Mouse (Mus musculus): ENCODE results near the gene T.
"Not testable (repeated sequence)": the region's sequence is repeated elsewhere in the genome, so short reads cannot be mapped to it uniquely, and the experiment has no call there.

Gene T

DNA sequence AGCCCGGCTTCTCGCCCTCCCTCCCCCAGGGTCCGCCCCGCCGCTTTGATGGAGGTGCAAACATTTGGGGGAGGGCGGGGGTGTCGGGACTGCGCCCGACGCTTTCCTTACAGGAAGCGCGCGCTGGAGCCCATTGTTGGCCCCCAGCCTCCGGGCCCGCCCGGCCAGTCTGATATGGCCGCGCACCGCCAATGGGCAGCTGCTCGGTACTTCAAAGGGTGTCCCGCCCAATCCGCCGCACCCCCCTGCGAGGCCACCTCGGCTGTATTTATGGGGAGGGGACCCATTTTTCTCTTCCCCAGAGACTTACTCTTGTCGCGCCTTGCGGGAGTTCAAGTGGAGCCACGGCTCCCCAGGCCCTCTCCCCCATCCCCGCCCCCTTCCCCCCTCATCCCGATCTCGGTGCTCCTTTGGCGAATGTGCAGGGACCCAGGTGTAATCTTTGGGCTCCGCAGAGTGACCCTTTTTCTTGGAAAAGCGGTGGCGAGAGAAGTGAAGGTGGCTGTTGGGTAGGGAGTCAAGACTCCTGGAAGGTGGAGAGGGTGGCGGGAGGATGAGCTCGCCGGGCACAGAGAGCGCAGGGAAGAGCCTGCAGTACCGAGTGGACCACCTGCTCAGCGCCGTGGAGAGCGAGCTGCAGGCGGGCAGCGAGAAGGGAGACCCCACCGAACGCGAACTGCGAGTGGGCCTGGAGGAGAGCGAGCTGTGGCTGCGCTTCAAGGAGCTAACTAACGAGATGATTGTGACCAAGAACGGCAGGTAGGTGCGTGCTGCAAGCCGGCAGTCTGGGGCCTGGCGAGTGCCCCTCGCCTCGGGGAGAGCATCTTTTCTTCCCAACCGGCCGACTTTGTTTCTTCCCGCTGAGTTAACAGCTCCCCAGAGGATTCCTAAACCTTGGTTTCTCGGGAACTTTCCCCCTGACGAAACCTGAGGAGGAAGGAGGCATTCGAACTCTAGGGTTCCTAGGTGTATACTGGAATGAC, at the start of gene T:
T (plus strand) TSS at position 446 of the 983 bp plus-strand sequence.
- no peak for DNase-seq

DNA sequence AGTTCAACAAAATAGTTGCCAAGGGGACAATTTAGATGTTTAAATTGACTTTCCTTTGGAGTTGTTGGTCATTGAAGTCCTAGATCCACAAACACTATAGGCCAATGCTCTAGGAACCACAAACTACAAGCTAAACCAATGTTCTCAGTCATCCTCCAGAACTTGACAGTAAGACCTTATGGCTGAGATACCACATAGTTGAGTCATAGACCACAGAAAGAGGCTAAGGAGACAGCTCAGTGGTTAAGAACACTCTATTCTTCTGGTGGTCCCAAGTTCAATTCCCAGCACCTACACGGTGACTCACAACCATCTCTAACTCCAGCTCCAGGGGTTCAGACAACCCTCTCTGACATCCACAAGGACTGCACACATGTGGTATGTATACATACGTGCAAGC, 48.8 kb upstream of the T start:
- DNase-seq, result no peak

DNA sequence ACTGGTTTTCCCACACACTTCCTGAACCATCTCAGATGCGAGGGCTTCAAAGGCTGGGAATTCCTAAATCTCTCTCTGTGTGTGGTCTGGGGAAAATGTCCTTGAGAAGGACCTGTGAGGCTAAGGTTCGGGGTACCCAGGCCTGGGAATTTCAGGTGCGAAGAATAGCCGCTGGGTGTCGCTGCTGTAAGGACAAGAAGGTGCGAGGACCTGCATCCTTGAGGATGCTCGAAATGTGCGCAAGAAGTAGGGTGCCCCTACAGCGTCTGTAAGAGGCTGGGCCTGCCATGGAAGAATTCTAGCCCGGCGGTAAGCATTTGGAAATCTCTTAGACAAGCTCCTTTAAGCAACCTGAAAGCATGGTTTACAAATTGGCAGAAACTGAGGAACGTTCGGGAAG, 45.8 kb upstream of the T start:
- peak; percentile 26 for DNase-seq

DNA sequence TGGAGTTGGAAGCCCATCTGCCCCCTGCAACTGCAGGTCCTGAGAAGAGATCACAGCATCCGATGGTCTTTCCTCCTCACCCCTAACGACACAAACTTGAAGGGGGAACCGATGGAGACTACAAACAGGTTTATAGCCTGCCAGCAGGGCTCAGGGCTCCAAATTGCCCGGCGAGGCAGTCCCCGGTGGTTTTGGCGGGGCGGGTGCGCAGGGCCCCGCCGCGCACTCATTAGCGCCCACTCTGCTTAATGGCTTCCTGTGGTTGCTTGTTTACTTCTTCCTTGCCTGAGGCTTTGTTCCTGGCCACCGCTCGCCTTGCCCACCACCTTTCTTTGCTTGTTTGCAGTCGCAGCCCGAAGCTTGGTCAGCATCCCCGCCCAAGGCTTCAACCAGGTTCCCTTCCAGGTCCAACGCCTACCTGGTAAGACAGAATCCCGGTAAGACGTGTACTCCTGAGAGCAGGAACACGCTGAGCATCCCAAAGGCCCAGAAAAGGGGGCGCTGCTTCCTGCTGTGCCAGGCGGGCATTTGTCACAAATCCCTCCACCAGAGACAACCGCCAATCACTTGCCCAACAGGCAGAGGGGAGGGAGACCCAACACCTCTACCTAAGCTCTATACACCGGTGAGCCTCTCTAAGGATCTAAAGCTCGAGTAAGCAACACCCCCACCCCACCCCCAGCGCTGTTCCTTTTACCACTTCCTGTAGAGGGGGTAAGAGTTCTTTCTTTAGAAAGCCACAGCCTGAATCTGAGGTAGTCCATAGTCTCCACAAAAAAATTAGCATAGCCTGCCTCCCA, 45.0 kb upstream of the T start:
- no peak for DNase-seq

DNA sequence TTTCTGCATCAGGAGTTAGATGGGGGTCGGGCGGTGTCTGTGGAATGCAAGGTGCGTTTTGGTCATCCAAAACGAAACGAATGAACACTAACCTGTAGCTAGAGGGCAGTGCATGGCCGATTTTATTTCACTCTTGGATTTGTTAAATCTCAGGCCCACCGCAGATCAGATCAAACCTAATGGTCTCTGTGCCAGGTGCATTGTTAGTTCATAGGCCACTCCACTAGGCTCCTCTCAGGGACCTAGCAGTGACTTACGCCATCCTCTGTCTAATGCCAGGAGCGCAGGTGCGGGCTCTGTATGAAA, 44.5 kb upstream of the T start:
- DNase-seq, result no peak

DNA sequence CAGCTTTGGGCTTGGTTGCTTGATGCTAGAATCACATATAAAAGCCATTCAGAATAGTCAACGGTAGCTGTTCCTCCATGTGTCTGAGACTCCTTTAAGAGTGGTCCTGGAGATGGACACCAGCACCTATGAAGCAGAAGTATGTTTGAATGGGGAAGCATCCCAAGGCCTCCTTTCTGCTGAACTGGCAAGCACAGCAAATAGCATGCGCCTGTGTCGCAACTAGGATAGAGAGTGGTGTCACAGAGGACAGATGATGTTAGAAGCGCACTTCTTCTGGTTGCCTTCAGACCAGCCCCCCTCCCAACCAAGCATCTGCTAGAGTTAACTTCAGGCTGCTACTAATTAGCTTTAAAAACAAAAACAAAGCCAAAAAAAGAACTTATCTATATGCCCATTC, 43.7 kb upstream of the T start:
- DNase-seq, result no peak

DNA sequence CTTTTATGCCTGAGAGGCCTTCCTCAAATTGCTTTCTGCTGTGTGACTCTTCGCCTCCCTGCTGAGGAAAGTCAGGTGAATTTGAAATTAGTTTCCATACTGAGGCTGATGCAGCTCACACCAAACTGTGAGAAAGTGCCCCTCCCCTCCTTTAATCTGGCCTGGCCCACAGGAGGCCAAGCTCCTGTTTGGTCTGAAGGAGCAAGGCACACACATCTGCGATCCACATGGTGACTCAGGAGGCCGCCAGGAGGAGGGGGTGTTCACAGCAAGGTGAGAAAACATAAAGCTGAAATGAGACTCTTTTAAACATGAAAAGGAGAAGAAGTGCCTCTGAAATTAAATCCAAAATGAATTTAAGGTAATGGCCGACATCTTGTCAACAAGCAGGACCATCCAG, 37.9 kb upstream of the T start:
- no peak for DNase-seq

DNA sequence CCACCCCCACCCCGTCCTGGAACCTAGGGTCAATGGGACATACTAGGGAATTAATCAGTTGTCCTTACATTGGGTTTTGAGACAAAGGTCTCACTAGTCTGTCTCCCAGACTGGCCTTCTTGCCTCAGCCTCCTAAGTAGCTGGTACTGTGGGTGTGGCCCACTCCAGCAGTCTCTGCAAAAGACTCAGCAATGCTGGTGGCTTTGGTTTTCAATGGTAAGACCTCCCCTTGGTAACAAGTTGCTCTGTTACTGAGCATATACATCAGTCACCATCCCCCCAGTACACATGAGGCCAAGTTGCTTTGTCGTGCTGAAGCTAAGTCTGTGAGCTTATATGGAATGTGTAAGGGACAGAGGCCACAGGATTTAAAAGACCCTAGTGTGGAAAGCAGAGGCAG, 36.3 kb upstream of the T start:
- DNase-seq, result no peak

DNA sequence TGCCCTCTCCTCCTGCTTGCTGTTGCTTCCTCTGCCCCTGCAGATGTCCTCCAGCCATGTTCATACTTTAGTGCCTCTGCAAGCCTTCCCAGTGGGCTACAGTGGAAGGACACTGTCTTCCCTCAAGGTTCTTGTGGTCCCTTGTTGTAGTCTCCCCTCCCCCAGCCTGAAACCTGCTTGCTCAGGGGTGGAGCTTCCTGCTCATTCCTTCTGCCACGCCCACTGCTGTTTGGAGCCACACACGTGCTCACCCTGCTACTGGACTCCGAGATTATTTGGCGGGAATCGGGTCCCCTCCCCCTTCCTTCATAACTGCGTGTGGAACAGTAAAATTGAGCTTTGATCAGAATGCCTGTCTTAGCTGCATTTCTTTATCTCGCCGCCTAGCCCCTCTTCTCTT, 30.3 kb upstream of the T start:
- not testable (repeated sequence) for DNase-seq

DNA sequence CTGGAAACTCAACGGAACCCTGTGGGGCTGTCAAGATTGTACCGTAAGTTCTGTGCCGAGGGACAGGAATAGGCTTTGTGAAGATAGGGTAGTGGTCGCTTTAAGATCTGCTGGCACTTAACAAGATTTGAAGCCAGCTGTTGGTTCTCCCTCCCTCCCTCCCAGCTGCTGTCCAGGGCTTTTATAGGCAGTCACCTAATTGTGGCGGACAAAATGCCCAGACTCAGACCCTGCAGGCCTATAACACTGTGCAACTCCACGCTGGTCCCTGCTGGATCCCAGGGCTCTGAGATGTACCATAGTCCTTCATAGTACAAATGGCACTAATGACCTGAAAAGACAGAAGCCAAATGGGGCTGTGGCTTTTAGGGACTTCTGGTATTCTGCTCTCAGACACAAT, 27.9 kb upstream of the T start:
- no peak for DNase-seq

DNA sequence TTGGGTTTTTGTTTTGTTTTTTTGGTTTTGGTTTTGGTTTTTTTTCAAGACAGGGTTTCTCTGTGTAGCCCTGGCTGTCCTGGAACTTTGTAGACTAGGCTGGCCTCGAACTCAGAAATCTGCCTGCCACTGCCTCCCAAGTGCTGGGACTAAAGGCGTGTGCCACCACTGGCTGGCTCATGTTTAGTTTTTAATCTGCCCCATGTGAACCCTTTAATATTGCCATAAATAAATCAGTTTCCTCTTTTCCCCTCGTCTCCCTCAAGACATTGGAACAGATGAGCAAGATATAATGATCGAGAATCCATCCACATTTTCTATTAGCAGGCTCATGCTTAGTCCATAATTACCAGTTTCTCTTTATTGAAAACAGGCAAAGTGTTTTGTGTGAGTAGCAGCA, 26.2 kb upstream of the T start:
- not testable (repeated sequence) for DNase-seq

DNA sequence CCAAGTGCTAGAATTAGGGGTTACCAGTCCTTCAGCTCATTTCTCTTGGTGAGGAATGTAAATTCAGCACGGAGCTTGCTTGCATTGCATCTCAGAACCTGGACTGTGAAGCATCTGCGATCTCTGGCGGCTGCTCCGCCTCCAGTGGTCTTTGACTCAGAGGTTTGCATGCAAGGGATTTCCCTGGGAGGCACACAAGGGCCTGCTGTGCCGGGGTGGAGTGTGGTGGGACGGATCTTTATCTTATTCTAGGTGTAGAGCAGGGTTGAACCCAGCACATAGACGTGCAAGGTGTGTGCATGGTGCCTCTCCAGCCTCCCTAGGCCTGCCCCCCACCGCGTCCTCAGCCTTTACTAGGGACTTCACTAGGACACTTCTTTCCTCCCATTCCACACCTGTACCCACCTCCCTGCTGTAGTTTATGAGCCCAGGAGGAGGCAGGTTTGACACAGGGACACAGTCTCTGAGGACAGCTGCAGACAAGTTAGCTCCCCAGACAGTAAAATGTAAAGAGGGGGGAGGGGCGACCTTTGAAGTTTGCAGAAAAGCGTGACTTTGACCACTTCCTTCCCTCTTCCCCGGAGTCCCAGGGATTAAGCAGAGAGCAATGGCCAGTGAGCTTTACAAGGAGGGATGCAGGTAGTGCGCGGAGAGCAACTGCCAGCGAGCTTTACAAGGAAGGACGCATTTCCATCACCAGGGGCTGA, 25.5 kb upstream of the T start:
- DNase-seq, result peak; percentile 22

DNA sequence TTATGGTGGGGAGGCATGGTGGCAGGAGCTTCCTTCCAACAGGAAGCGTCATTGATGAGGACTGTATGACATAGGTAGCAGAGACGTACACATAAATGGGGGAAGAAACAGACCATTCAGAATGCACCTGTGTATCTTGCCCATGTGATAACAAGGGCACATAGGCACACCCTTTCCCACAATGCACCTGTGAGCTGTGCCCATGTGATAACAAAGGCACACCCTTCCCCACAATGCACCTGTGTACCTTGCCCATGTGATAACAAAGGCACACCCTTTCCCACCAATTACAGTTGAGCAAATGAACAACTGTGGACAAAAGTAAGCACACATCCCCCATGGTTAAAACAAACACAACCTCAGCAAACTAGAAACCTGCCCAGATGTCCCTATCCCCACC, 23.9 kb upstream of the T start:
- DNase-seq, result no peak

DNA sequence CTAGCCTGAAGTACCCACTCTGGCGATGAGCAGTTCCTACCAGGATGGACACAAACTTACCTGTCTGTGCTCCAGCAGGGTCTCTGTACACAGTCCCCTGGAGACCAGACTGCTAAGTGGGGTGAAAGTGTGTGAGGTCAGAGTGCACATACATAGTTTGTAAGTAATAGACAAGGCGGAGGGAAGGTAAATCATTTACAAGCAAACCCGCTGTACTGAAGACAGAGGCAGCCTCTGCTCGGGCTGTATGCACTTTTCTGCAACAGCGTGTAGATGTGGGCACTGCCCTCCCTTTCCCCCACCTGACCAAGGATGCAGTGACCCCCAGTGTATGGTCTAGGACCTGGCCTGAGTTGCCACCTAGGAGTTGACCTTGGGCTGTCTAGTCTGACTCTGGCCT, 20.6 kb upstream of the T start:
- DNase-seq, result no peak

DNA sequence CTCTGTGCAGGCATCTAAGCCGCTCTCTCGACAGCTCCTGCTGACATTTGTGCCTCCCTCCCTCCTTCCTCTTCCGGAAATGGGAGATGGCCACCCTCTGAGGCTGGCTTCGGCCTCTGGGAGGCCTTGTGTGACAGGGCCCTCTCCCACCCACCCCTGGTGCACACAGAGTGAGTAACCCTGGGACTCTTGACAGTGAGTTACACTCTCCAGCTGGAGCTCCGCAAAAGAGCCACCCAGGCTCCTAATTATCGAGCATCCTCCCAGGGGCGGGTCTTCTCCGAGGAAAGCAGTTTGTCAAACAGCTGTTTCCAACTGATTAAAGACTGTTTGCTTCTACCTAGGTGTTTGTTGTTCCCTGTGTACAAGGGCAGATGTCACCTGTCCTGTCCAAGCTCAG, 18.7 kb upstream of the T start:
- DNase-seq, result no peak

DNA sequence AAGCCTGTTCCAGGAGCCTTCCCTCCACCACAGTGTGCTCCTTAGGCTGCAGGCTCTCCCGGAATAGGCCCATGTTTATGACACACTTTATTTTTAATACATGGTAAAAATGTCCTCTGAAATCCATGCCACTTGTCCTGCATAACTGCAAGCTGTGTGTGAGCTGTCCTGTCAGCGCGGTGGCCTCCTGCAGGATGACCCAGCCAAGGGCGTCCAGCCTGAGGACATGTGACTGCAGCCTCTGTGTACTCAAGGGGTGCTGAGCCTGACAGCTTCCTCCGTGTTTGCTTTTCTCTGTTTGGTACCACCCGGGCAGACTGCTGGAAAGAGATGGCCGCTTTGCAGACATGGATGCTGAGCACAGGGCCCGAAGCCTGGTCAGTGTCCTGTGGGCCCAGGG, 17.4 kb upstream of the T start:
- DNase-seq, result no peak

DNA sequence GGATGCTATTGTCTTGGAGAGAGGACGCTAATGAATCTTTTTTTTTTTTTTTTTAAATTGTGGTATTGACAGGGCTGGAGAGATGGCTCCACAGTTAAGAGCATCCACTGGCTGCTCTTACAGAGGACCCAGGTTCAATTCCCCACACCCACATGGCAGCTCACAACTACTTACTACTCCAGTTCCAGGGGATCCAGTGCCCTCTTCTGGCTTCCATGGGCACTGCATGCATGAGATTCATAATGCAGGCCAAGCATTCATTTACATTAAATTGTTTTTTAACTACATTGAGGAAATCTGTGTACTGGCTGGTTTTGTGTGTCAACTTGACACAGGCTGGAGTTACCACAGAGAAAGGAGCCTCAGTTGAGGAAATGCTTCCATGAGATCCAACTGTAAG, 13.5 kb upstream of the T start:
- DNase-seq, result no peak

DNA sequence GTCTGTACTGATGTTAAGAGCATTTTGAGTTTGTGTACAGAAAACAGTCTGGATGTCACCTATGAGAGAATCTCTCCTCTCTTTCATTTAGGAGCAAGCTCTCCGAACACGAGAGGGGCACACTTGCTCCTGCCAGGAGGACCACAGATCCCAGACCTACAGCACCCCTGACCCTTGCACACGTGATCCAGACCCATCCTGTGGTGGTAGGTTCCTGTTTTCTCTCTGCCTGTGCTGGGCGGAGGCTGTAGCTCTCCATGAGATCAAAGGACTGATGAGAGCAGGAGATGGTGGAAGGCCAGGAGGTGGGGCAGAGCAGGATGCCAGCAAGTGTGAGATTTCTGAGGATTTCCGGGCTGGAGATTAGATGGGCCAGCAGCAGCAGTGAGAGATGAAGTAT, 12.7 kb upstream of the T start:
- DNase-seq, result no peak

DNA sequence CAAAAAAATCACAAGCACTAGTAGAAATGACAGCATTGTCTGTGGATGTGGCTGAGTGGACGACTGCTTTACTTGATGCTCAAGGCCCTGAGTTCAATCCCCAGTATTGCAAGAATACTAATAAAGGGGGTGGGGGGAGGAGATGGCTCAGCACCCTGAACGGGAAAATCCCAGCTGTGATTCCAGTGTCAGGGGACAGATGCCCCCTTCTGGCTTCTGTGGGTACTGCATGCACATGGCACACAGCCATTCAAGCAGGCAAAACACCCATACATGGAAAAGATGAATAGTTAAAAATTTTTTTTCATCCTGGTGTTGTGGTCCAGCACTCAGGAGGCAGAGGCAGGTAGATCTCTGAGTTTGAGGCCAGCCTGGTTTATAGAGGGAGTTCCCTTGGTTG, 10.9 kb upstream of the T start:
- DNase-seq, result peak; percentile 37

DNA sequence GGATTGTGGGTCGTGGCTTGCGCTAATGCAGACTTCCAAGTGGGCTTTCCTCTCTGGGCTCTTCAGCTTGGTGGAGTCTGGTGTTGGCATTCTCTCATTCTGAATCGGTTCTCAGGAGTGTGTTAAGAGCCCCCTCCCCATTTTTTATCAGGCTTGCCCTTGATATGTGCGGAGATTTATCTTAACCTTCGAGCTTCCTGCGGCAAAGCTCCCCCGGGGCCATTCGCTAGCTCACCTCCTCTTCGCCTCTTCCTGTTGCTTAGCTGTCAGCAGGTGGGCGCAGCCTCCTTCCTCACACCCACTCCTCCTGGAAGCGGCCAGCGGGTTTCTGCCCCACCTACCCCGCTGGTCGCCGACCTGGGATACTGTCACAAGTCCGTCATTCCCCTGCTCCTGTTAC, 4.8 kb upstream of the T start:
- no peak for DNase-seq

DNA sequence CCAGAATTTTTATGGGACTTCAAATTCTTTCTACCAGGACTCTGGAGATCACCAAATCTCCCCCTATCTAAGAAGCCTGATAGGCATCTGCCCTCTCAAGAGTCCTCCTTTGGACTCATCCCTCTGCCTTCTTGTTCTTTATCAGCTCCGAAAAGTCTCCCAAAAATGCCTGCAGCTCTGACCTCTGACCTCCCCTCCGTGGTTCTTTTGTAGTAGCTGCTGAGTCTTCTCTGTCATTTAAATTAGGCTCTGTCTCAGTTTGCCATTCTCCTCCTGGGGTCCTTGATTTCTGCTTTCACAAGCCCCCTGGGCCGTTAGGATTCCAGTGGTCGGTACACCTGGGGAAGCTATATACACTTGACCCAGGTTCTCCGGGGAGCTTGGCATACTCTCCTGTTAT, 4.3 kb upstream of the T start:
- no peak for DNase-seq

DNA sequence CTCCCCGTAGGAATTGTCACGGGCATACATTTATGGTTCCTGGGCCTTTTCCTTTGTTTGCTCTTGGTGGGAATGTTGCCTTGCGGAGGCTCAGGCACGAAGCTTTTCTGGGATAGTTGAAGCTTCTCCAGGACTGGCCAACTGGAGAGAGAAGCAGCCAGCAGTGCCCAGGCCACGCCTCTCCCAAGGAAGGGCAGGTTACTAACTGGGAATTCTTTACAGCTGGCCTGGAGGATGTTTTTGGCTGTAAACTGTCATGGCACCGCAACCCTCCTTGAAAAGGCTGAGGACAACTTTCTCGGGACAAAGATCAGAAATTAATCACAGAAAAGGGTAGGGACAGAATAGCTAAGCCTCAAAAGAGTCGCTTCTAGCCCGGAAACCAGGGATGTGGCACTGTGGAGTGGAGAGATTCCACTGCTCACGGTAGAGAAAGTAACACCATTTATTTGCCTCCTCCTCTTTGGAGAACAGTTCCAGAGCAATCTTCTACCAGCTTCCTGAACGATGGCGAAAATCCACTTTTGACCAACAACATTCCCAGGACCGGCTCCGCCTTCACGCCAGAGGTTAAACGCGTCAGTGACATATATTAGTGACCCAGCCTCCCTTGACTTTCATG, 1.9 kb upstream of the T start:
- no peak for DNase-seq

All from liver (tissue).